Mouse (Mus musculus): ENCODE measurements around the gene Meox1. TPM values are rescaled to one million over a fixed set of nuclear protein-coding genes. Genes with fewer than 3 reads are reported as not detected.

The Meox1 gene
- polyA plus RNA-seq, 1 experiment, result 0.16 TPM

GRCm38 (mm10) chr11:101896546-101897361 lies 2.6 kb upstream of the Meox1 start:
- no peak for TF ChIP-seq POLR2AphosphoS2 (IDR thresholded peaks at IDR 0.05; ENCODE audit: insufficient read length, low read depth)
- TF ChIP-seq MYOD1 (IDR thresholded peaks at IDR 0.05; ENCODE audit: control insufficient read depth in 1 of 3, insufficient read length in 2 of 3, low read depth in 2 of 3), result peak in 1 of 3 experiments; percentile 33
- Histone ChIP-seq H3K4me3 (no peak overlapping the region), H3K79me2 (ENCODE audit: control insufficient read depth, insufficient read depth) (no peaks in the 10 kb centered on the region), H3K36me3 (ENCODE audit: control insufficient read depth, insufficient read depth) (no peaks in the 10 kb centered on the region), H3K4me2 (ENCODE audit: low read depth) (no peak overlapping the region), H3K27me3 (ENCODE audit: control insufficient read depth, insufficient read depth, insufficient read length) (no peaks in the 10 kb centered on the region), H3ac (ENCODE audit: control insufficient read depth, insufficient read length) (no peak overlapping the region)

GRCm38 (mm10) chr11:101893560-101893959 lies 614 bp downstream of the Meox1 start:
- H3ac ChIP-seq (ENCODE audit: control insufficient read depth, insufficient read length), result no peak overlapping the region
- no peaks in the 10 kb centered on the region for H3K27me3 ChIP-seq (ENCODE audit: control insufficient read depth, insufficient read depth, insufficient read length)
- H3K36me3 ChIP-seq (ENCODE audit: control insufficient read depth, insufficient read depth), result no peaks in the 10 kb centered on the region
- no peak overlapping the region for H3K4me2 ChIP-seq (ENCODE audit: low read depth)
- TF ChIP-seq POLR2AphosphoS2 (IDR thresholded peaks at IDR 0.05; ENCODE audit: insufficient read length, low read depth) (no peak), TCF3 (IDR thresholded peaks at IDR 0.05; ENCODE audit: insufficient read length, low read depth) (no peak)
- no peaks in the 10 kb centered on the region for H3K79me2 ChIP-seq (ENCODE audit: control insufficient read depth, insufficient read depth)
- H3K4me3 ChIP-seq, result no peak overlapping the region

GRCm38 (mm10) chr11:101891451-101891850 lies 2.7 kb downstream of the Meox1 start:
- H3K4me3 ChIP-seq, result no peak overlapping the region
- no peaks in the 10 kb centered on the region for H3K36me3 ChIP-seq (ENCODE audit: control insufficient read depth, insufficient read depth)
- no peaks in the 10 kb centered on the region for H3K27me3 ChIP-seq (ENCODE audit: control insufficient read depth, insufficient read depth, insufficient read length)
- no peak for TF ChIP-seq TCF3 (IDR thresholded peaks at IDR 0.05; ENCODE audit: insufficient read length, low read depth)
- TF ChIP-seq POLR2A (IDR thresholded peaks at IDR 0.05; ENCODE audit: insufficient read length, low read depth), result no peak
- no peak for TF ChIP-seq MAX (IDR thresholded peaks at IDR 0.05; ENCODE audit: low read depth)
- H3K79me2 ChIP-seq (ENCODE audit: control insufficient read depth, insufficient read depth), result no peaks in the 10 kb centered on the region
- no peak overlapping the region for H3ac ChIP-seq (ENCODE audit: control insufficient read depth, insufficient read length)
- no peak overlapping the region for H3K4me2 ChIP-seq (ENCODE audit: low read depth)

GRCm38 (mm10) chr11:101889781-101890180 lies 4.4 kb downstream of the Meox1 start:
- Histone ChIP-seq H3K79me2 (ENCODE audit: control insufficient read depth, insufficient read depth) (no peaks in the 10 kb centered on the region), H3K36me3 (ENCODE audit: control insufficient read depth, insufficient read depth) (no peaks in the 10 kb centered on the region), H3K4me3 (no peak overlapping the region), H3ac (ENCODE audit: control insufficient read depth, insufficient read length) (no peak overlapping the region), H3K4me2 (ENCODE audit: low read depth) (peak overlapping the region; percentile 12), H3K27me3 (ENCODE audit: control insufficient read depth, insufficient read depth, insufficient read length) (no peaks in the 10 kb centered on the region)
- TF ChIP-seq MAX (IDR thresholded peaks at IDR 0.05; ENCODE audit: low read depth) (no peak), CEBPB (IDR thresholded peaks at IDR 0.05; ENCODE audit: insufficient read depth, poor library complexity, severe bottlenecking) (no peak), MYOG (IDR thresholded peaks at IDR 0.05; ENCODE audit: control insufficient read depth in 1 of 3, insufficient read depth in 1 of 3, insufficient read length in 2 of 3, low read depth in 2 of 3) (no peak), POLR2AphosphoS2 (IDR thresholded peaks at IDR 0.05; ENCODE audit: insufficient read length, low read depth) (no peak), MYOD1 (IDR thresholded peaks at IDR 0.05; ENCODE audit: control insufficient read depth in 1 of 3, insufficient read length in 2 of 3, low read depth in 2 of 3) (no peak)

GRCm38 (mm10) chr11:101888820-101889219 lies 5.4 kb downstream of the Meox1 start:
- H3K4me2 ChIP-seq (ENCODE audit: low read depth), result no peak overlapping the region
- no peak overlapping the region for H3K4me3 ChIP-seq
- H3K27me3 ChIP-seq (ENCODE audit: control insufficient read depth, insufficient read depth, insufficient read length), result no peaks in the 10 kb centered on the region
- H3K79me2 ChIP-seq (ENCODE audit: control insufficient read depth, insufficient read depth), result no peaks in the 10 kb centered on the region
- H3ac ChIP-seq (ENCODE audit: control insufficient read depth, insufficient read length), result no peak overlapping the region
- no peaks in the 10 kb centered on the region for H3K36me3 ChIP-seq (ENCODE audit: control insufficient read depth, insufficient read depth)
- TF ChIP-seq POLR2AphosphoS2 (IDR thresholded peaks at IDR 0.05; ENCODE audit: insufficient read length, low read depth), result no peak
- TF ChIP-seq MYOG (IDR thresholded peaks at IDR 0.05; ENCODE audit: control insufficient read depth in 1 of 3, insufficient read depth in 1 of 3, insufficient read length in 2 of 3, low read depth in 2 of 3), result no peak
- no peak for TF ChIP-seq POLR2A (IDR thresholded peaks at IDR 0.05; ENCODE audit: insufficient read length, low read depth)
- no peak for TF ChIP-seq USF1 (IDR thresholded peaks at IDR 0.05; ENCODE audit: low read depth)
- no peak for TF ChIP-seq TCF3 (IDR thresholded peaks at IDR 0.05; ENCODE audit: insufficient read length, low read depth)
- no peak for TF ChIP-seq SRF (IDR thresholded peaks at IDR 0.05; ENCODE audit: control insufficient read depth, insufficient read length, low read depth)
- no peak for TF ChIP-seq MAX (IDR thresholded peaks at IDR 0.05; ENCODE audit: low read depth)
- no peak for TF ChIP-seq REST (IDR thresholded peaks at IDR 0.05; ENCODE audit: insufficient read depth, insufficient read length)
- no peak for TF ChIP-seq TCF12 (IDR thresholded peaks at IDR 0.05; ENCODE audit: insufficient read depth, poor library complexity, severe bottlenecking)
- TF ChIP-seq MYOD1 (IDR thresholded peaks at IDR 0.05; ENCODE audit: control insufficient read depth in 1 of 3, insufficient read length in 2 of 3, low read depth in 2 of 3), result no peak
- TF ChIP-seq CEBPB (IDR thresholded peaks at IDR 0.05; ENCODE audit: insufficient read depth, poor library complexity, severe bottlenecking), result no peak
- no peak for TF ChIP-seq E2F4 (IDR thresholded peaks at IDR 0.05; ENCODE audit: insufficient read depth)

- Histone ChIP-seq H3ac (ENCODE audit: control insufficient read depth, insufficient read length) (no peak overlapping the region), H3K36me3 (ENCODE audit: control insufficient read depth, insufficient read depth) (no peaks in the 10 kb centered on the region), H3K27me3 (ENCODE audit: control insufficient read depth, insufficient read depth, insufficient read length) (no peaks in the 10 kb centered on the region), H3K4me3 (no peak overlapping the region), H3K79me2 (ENCODE audit: control insufficient read depth, insufficient read depth) (no peaks in the 10 kb centered on the region), H3K4me2 (ENCODE audit: low read depth) (no peak overlapping the region)
- TF ChIP-seq REST (IDR thresholded peaks at IDR 0.05; ENCODE audit: insufficient read depth, insufficient read length) (no peak), SRF (IDR thresholded peaks at IDR 0.05; ENCODE audit: control insufficient read depth, insufficient read length, low read depth) (no peak), MYOD1 (IDR thresholded peaks at IDR 0.05; ENCODE audit: control insufficient read depth in 1 of 3, insufficient read length in 2 of 3, low read depth in 2 of 3) (no peak), POLR2A (IDR thresholded peaks at IDR 0.05; ENCODE audit: insufficient read length, low read depth) (no peak), MYOG (IDR thresholded peaks at IDR 0.05; ENCODE audit: control insufficient read depth in 1 of 3, insufficient read depth in 1 of 3, insufficient read length in 2 of 3, low read depth in 2 of 3) (no peak), POLR2AphosphoS2 (IDR thresholded peaks at IDR 0.05; ENCODE audit: insufficient read length, low read depth) (no peak), CEBPB (IDR thresholded peaks at IDR 0.05; ENCODE audit: insufficient read depth, poor library complexity, severe bottlenecking) (no peak), USF1 (IDR thresholded peaks at IDR 0.05; ENCODE audit: low read depth) (no peak), MAX (IDR thresholded peaks at IDR 0.05; ENCODE audit: low read depth) (no peak), E2F4 (IDR thresholded peaks at IDR 0.05; ENCODE audit: insufficient read depth) (no peak), TCF12 (IDR thresholded peaks at IDR 0.05; ENCODE audit: insufficient read depth, poor library complexity, severe bottlenecking) (no peak), TCF3 (IDR thresholded peaks at IDR 0.05; ENCODE audit: insufficient read length, low read depth) (no peak)
These were observed 7.7 kb downstream of the Meox1 start for GRCm38 (mm10) chr11:101886436-101886835.
